ENCODE assay signal across 17 mouse cellular contexts in genomic region chr12:110220516-110220915, GRCm38 (mm10). TPM values are rescaled to one million over a fixed set of nuclear protein-coding genes. Genes with fewer than 3 reads are reported as not detected.
A peak's percentile ranks its signal among the peaks of the same experiment; 100 is the strongest.
DNase-seq lines count a peak whose midpoint lies in the region; ATAC-seq and TF ChIP-seq lines count a peak whose summit lies in the region.
"Had no signal": no experiment of that assay in that cellular context is flagged by ENCODE, and none has a peak within 500 bp of the region (broad histone marks: within the 10 kb centered on the region; RNA-seq: fewer than 3 reads in every experiment).

No protein-coding gene starts in this region.

- peak overlapping the region; percentile 12; the same call in 1 of the 2 replicates for H3K27ac ChIP-seq in testis, adult 2 months (ENCODE audit: control insufficient read depth, insufficient read depth, low read depth, low read length)
- H3K27ac ChIP-seq in liver, embryonic 12.5 days: peak overlapping the region; percentile 59; the same call in 1 of the 2 replicates
- no peak overlapping the region for H3K27ac ChIP-seq in hindbrain, embryonic 14.5 days
- H3K27ac ChIP-seq: neural tube, embryonic 13.5 days had no signal

- TF ChIP-seq CTCF in testis, adult 2 months (IDR thresholded peaks at IDR 0.05; ENCODE audit: control insufficient read depth, insufficient read depth, insufficient replicate concordance, low read depth, low read length): no peak

- no peaks in the 10 kb centered on the region for H3K36me3 ChIP-seq in testis, adult 2 months (ENCODE audit: control insufficient read depth, insufficient read depth, low read length)
- no peaks in the 10 kb centered on the region for H3K36me3 ChIP-seq in liver, embryonic 12.5 days
- H3K36me3 ChIP-seq in hindbrain, embryonic 14.5 days (replicated peaks; ENCODE audit: control insufficient read depth, insufficient read depth): no peaks in the 10 kb centered on the region
- H3K36me3 ChIP-seq: neural tube, embryonic 13.5 days had no signal

- H3K4me1 ChIP-seq in testis, adult 2 months (ENCODE audit: control insufficient read depth, insufficient read depth, low read length): no peaks in the 10 kb centered on the region
- H3K4me1 ChIP-seq in liver, embryonic 12.5 days: no peaks in the 10 kb centered on the region
- no peaks in the 10 kb centered on the region for H3K4me1 ChIP-seq in hindbrain, embryonic 14.5 days (replicated peaks; ENCODE audit: control insufficient read depth, insufficient read depth, low read length)
- H3K4me1 ChIP-seq: neural tube, embryonic 13.5 days had no signal

- H3K9me3 ChIP-seq in liver, embryonic 12.5 days (replicated peaks): no peaks in the 10 kb centered on the region
- H3K9me3 ChIP-seq in hindbrain, embryonic 14.5 days (ENCODE audit: control insufficient read depth, low read length): no peaks in the 10 kb centered on the region
- H3K9me3 ChIP-seq: neural tube, embryonic 13.5 days had no signal

- ATAC-seq in liver, embryonic 12.5 days: peak; percentile 70
- ATAC-seq in hindbrain, embryonic 14.5 days (ENCODE audit: low FRiP score): no peak
- ATAC-seq: hindbrain, embryonic 16.5 days had no signal

- 55% methylated on average over 8 of the region's 8 CpGs for WGBS in liver, embryonic 12.5 days (ENCODE audit: insufficient replicate concordance)
- 81% methylated on average over 8 of the region's 8 CpGs for WGBS in hindbrain, embryonic 14.5 days

- H3K4me3 ChIP-seq in testis, adult 2 months (ENCODE audit: control insufficient read depth, low read depth, low read length): no peak overlapping the region
- no peak overlapping the region for H3K4me3 ChIP-seq in liver, embryonic 12.5 days
- no peak overlapping the region for H3K4me3 ChIP-seq in hindbrain, embryonic 14.5 days (replicated peaks; ENCODE audit: low read length)
- H3K4me3 ChIP-seq: neural tube, embryonic 13.5 days had no signal

- no peak overlapping the region for H3K9ac ChIP-seq in liver, embryonic 12.5 days
- no peak overlapping the region for H3K9ac ChIP-seq in hindbrain, embryonic 14.5 days
- H3K9ac ChIP-seq: neural tube, embryonic 13.5 days had no signal

- H3K27me3 ChIP-seq in testis, adult 2 months (ENCODE audit: control insufficient read depth, insufficient read depth, low read length): no peaks in the 10 kb centered on the region
- 0 out of 2 replicates have a peak, but pooled peaks cover 4% of the 10 kb centered on the region for H3K27me3 ChIP-seq in liver, embryonic 12.5 days (replicated peaks)
- no peaks in the 10 kb centered on the region for H3K27me3 ChIP-seq in hindbrain, embryonic 14.5 days (ENCODE audit: control insufficient read depth, insufficient read depth, low read length)
- H3K27me3 ChIP-seq: neural tube, embryonic 13.5 days had no signal

- no peak for TF ChIP-seq POLR2A in testis, adult 2 months (IDR thresholded peaks at IDR 0.05; ENCODE audit: control insufficient read depth, low read depth, low read length)

- no peak overlapping the region for H3K4me2 ChIP-seq in liver, embryonic 12.5 days
- no peak overlapping the region for H3K4me2 ChIP-seq in hindbrain, embryonic 14.5 days (replicated peaks)
- H3K4me2 ChIP-seq: heart, embryonic 11.5 days; neural tube, embryonic 13.5 days had no signal

- DNase-seq in adrenal gland, adult 2 months: peak; percentile 38
- DNase-seq in adrenal gland, postnatal 4 days (ENCODE audit: low spot score in 2 of 2): no peak
- no peak for DNase-seq in testis, postnatal 14 days (ENCODE audit: low spot score)
- no peak for DNase-seq in thymus, postnatal 4 days
- no peak for DNase-seq in gastrocnemius, adult 8-10 months (ENCODE audit: low spot score in 2 of 2)
- no peak for DNase-seq in hindbrain, embryonic 14.5 days (ENCODE audit: low spot score)
- DNase-seq: cerebellum, adult 11-12 months; cerebellum, postnatal 36 days; lung, adult 2 months; right cerebral cortex, postnatal 25 days had no signal

RNA-seq across cellular contexts. Expression of gene Dio3, which starts 58.4 kb away (rescaled TPM):
- total RNA-seq in adrenal gland, adult 2 months (2021): 1 to 10 TPM in 1 of 2 experiments, under 1 TPM in 1; 0.58 to 2.3 TPM
- polyA plus RNA-seq in adrenal gland, adult 2 months (2012; rRNA removed): 2.6 and 6.0 TPM in 2 replicates
- total RNA-seq in adrenal gland, postnatal 4 days (2021): 1 to 10 TPM in 1 of 2 experiments, under 1 TPM in 1; 0.76 to 1.6 TPM
- 0.21 and 0.51 TPM in 2 replicates for polyA plus RNA-seq in testis, adult 2 months (2012; rRNA removed)
- polyA plus RNA-seq in liver, embryonic 12.5 days (2016; fragmentation: Nextera tagmentation; extraction: Ambion mirVana): 0.13 and 0.41 TPM in 2 replicates
- under 1 TPM in 2 of 4 experiments, not detected in 2; 0.24 to 0.36 TPM for total RNA-seq in gastrocnemius, adult 8-10 months (2022)
- 0.52 and 0.64 TPM in 2 replicates for polyA plus RNA-seq in hindbrain, embryonic 14.5 days (2014; fragmentation: Nextera tagmentation; extraction: Ambion mirVana)
- total RNA-seq: heart, postnatal 25 days; megakaryocyte, adult 5-6 weeks had no signal
- polyA plus RNA-seq: heart, embryonic 11.5 days had no signal
